Mouse (Mus musculus): ENCODE data around the gene Cldn19. TPM values are rescaled to one million over a fixed set of nuclear protein-coding genes. Genes with fewer than 3 reads are reported as not detected.
A peak's percentile ranks its signal among the peaks of the same experiment; 100 is the strongest.

Gene Cldn19
- 0.12 TPM in 1 of 2 replicates, not detected in the other for polyA plus RNA-seq (2016; fragmentation: Nextera tagmentation; extraction: Ambion mirVana)

- 0 out of 2 replicates have a peak within 1 kb of the TSS, but pooled peaks have one; percentile 54 for H3K27ac ChIP-seq
- no peak within 1 kb of the TSS for H3K4me3 ChIP-seq
- H3K9me3 ChIP-seq, result no peaks in the 10 kb centered on the region
- H3K9ac ChIP-seq, result no peak within 1 kb of the TSS; the same call in none of the 2 replicates
- H3K4me1 ChIP-seq, result peaks cover 10% of the 10 kb centered on the region
- H3K4me2 ChIP-seq (replicated peaks), result no peak within 1 kb of the TSS
- ATAC-seq (ENCODE audit: insufficient number of reproducible peaks, insufficient read depth, low FRiP score, low TSS enrichment), result no peak
- WGBS, result 73% methylated on average over 12 of the region's 12 CpGs
- H3K27me3 ChIP-seq, result no peaks in the 10 kb centered on the region
- H3K36me3 ChIP-seq, result no peaks in the 10 kb centered on the region
Measured at GRCm38 (mm10) chr4:119255351-119255750, at the start of gene Cldn19. Cldn19 (plus strand) TSS chr4:119255414.

GRCm38 (mm10) chr4:119216667-119217066, 38.5 kb upstream of the Cldn19 start:
- H3K27ac ChIP-seq, result no peak overlapping the region
- no peaks in the 10 kb centered on the region for H3K36me3 ChIP-seq
- H3K4me1 ChIP-seq, result peaks cover 7% of the 10 kb centered on the region; the same call in 1 of the 2 replicates
- H3K27me3 ChIP-seq, result no peaks in the 10 kb centered on the region
- H3K9me3 ChIP-seq, result no peaks in the 10 kb centered on the region
- 70% methylated on average over 8 of the region's 8 CpGs for WGBS
- H3K9ac ChIP-seq, result no peak overlapping the region
- no peak overlapping the region for H3K4me3 ChIP-seq
- H3K4me2 ChIP-seq (replicated peaks), result no peak overlapping the region
- ATAC-seq (ENCODE audit: insufficient number of reproducible peaks, insufficient read depth, low FRiP score, low TSS enrichment), result no peak

DNA sequence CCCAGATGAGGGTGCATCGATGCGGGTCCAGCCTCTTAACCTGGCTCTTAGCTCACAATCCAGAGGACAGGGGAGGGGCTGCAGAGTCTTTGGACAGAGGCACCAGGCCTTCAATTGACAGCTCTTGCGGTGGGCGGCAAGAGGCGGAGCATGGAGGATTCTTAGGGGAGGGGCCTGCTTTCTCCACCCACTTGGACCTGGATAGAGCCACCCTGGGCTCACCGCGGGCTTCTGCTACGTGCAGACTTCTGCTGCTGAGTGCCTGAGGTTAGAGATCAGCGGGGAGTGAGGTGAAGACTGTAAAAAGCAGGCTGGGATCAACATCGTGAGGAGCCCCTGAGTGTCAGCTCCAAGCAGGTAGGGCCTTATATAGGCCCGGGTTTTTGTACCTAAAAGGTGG, 37.0 kb upstream of the Cldn19 start, which contains the start of gene Tmem269:
Gene Tmem269, minus strand, starts transcription at position 49 of the 400 bp plus-strand sequence.
- no peak within 1 kb of the TSS for H3K4me2 ChIP-seq (replicated peaks)
- H3K36me3 ChIP-seq, result no peaks in the 10 kb centered on the region
- H3K4me3 ChIP-seq, result no peak within 1 kb of the TSS
- H3K4me1 ChIP-seq, result peaks cover 7% of the 10 kb centered on the region; the same call in 1 of the 2 replicates
- H3K27me3 ChIP-seq, result no peaks in the 10 kb centered on the region
- WGBS, result 13% methylated on average over 11 of the region's 11 CpGs
- H3K9ac ChIP-seq, result no peak within 1 kb of the TSS
- H3K27ac ChIP-seq, result no peak within 1 kb of the TSS
- peak; percentile 32; the same call in 1 of the 2 replicates for ATAC-seq (ENCODE audit: insufficient number of reproducible peaks, insufficient read depth, low FRiP score, low TSS enrichment)
- H3K9me3 ChIP-seq, result no peaks in the 10 kb centered on the region

- H3K36me3 ChIP-seq, result peaks cover 48% of the 10 kb centered on the region
- no peak overlapping the region for H3K4me2 ChIP-seq (replicated peaks)
- H3K4me3 ChIP-seq, result no peak overlapping the region
- ATAC-seq (ENCODE audit: insufficient number of reproducible peaks, insufficient read depth, low FRiP score, low TSS enrichment), result no peak
- no peaks in the 10 kb centered on the region for H3K27me3 ChIP-seq
- no peak overlapping the region for H3K27ac ChIP-seq
- no peak overlapping the region for H3K9ac ChIP-seq
- H3K4me1 ChIP-seq, result no peaks in the 10 kb centered on the region
- 94% methylated on average over 1 of the region's 1 CpGs for WGBS
- H3K9me3 ChIP-seq, result no peaks in the 10 kb centered on the region
Measured at GRCm38 (mm10) chr4:119223696-119224095, 31.5 kb upstream of the Cldn19 start.

DNA sequence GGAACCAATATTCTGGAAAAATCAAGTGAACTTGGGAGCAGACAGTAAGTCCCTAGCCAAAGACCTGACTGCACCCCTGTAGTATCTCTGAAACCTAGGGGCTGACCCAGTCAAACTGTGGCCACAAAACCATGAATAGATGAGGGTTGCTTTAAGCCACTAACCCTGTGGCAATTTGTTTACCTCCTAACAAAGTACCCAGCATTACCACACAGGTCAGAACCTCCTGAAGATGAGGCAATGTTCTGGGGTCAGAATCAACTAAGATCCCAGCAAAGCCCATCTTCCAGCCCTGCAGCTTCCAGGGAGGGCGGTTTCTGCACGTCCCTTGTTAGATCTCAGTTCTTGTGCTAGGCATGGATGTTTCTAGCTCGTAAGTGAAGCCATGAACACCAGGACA, 30.7 kb upstream of the Cldn19 start:
- ATAC-seq (ENCODE audit: insufficient number of reproducible peaks, insufficient read depth, low FRiP score, low TSS enrichment), result no peak
- no peak overlapping the region for H3K27ac ChIP-seq
- H3K27me3 ChIP-seq, result no peaks in the 10 kb centered on the region
- peaks cover 50% of the 10 kb centered on the region for H3K36me3 ChIP-seq
- 95% methylated on average over 3 of the region's 3 CpGs for WGBS
- no peaks in the 10 kb centered on the region for H3K4me1 ChIP-seq
- no peak overlapping the region for H3K9ac ChIP-seq
- H3K4me2 ChIP-seq (replicated peaks), result no peak overlapping the region
- no peaks in the 10 kb centered on the region for H3K9me3 ChIP-seq
- H3K4me3 ChIP-seq, result no peak overlapping the region

GRCm38 (mm10) chr4:119225719-119226118, 29.5 kb upstream of the Cldn19 start:
- no peak overlapping the region for H3K9ac ChIP-seq
- H3K4me3 ChIP-seq, result no peak overlapping the region
- H3K36me3 ChIP-seq, result peaks cover 50% of the 10 kb centered on the region
- H3K27ac ChIP-seq, result no peak overlapping the region
- H3K9me3 ChIP-seq, result no peaks in the 10 kb centered on the region
- ATAC-seq (ENCODE audit: insufficient number of reproducible peaks, insufficient read depth, low FRiP score, low TSS enrichment), result no peak
- H3K4me1 ChIP-seq, result no peaks in the 10 kb centered on the region
- 85% methylated on average over 9 of the region's 9 CpGs for WGBS
- no peaks in the 10 kb centered on the region for H3K27me3 ChIP-seq
- no peak overlapping the region for H3K4me2 ChIP-seq (replicated peaks)

GRCm38 (mm10) chr4:119226751-119227150, 28.5 kb upstream of the Cldn19 start:
- Histone ChIP-seq H3K36me3 (peaks cover 50% of the 10 kb centered on the region), H3K4me1 (peaks cover 6% of the 10 kb centered on the region; the same call in 1 of the 2 replicates), H3K4me3 (no peak overlapping the region), H3K9me3 (no peaks in the 10 kb centered on the region), H3K27me3 (no peaks in the 10 kb centered on the region), H3K9ac (no peak overlapping the region), H3K27ac (no peak overlapping the region), H3K4me2 (replicated peaks) (no peak overlapping the region)
- 95% methylated on average over 11 of the region's 11 CpGs for WGBS
- ATAC-seq (ENCODE audit: insufficient number of reproducible peaks, insufficient read depth, low FRiP score, low TSS enrichment), result no peak

DNA sequence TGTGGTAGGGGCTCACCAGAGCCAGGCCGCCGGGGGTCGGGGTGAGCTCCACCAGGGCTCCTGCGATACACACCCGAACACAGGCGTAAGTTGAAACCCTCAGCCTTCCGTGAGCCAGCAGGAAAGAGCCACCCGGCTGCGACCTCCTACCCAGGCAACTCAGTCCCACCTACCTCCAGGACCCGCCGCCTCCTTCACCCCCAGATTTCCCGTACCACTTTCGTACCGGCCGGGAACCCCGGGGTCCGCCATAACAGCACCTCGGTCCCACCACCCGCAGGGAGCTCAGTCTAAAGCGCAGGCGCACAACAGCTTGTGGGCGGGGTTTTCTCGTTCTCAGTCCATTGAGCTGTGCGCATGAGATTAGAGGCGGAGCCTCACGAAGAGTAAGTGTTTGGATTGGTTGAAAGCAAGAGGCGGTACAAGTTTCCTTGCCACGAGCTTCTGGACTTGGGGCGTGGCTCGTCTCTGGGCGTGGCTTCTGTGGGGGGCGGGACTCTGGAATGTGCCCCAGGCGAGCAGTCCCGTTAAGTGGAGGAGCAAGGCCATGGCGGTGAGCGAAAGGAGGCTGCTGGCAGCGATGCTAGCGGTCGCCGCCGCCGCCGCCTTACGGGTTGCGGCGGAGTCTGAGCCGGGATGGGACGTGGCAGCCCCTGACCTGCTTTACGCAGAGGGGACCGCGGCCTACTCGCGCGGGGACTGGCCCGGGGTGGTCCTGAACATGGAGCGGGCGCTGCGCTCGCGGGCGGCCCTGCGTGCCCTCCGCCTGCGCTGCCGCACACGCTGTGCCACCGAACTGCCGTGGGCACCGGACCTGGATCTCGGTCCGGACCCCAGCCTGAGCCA, 22.6 kb upstream of the Cldn19 start, which contains the start of the genes AU022252 and P3h1:
Gene AU022252, minus strand, starts transcription at position 303 of the 846 bp plus-strand sequence.
Gene P3h1, plus strand, starts transcription at position 506 of the 846 bp plus-strand sequence.
- peak within 1 kb of the TSS; percentile 71 for H3K27ac ChIP-seq
- peak within 1 kb of the TSS; percentile 75 for H3K4me3 ChIP-seq
- WGBS, result under 1% methylated on average over 66 of the region's 71 CpGs

DNA sequence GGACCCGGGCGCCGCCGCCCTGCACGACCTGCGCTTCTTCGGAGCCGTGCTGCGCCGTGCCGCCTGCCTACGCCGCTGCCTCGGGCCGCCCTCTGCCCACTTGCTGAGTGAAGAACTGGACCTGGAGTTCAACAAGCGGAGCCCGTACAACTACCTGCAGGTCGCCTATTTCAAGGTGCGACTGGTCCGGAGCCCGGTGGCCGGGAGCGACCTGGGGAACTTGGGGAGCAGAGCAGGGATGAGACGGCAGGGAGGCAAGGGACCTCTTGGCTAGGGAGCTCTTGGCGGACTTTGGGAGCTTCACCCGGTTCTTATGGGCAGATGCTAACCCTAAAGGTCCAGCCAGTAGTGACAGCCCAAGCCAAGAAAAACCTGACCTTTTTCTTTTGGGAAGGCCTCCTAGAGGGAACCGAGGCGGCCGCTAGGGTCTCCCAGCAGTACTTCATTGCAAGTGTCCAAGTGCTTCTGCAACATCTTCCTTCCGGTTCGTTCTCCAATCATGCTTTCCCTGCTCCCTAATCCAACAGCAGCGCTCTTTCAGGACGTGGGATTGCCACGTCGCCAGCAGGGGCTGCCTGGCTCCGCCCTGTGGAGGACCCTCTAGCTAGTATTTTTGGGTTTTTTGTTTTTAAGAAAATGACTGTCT, 21.8 kb upstream of the Cldn19 start:
- H3K9me3 ChIP-seq, result no peaks in the 10 kb centered on the region
- peak overlapping the region; percentile 71 for H3K4me2 ChIP-seq (replicated peaks)
- no peaks in the 10 kb centered on the region for H3K27me3 ChIP-seq
- WGBS, result under 1% methylated on average over 36 of the region's 36 CpGs
- H3K27ac ChIP-seq, result peak overlapping the region; percentile 71
- peak; percentile 29 for ATAC-seq (ENCODE audit: insufficient number of reproducible peaks, insufficient read depth, low FRiP score, low TSS enrichment)
- H3K36me3 ChIP-seq, result peaks cover 5% of the 10 kb centered on the region
- H3K9ac ChIP-seq, result peak overlapping the region; percentile 83
- peak overlapping the region; percentile 75 for H3K4me3 ChIP-seq
- H3K4me1 ChIP-seq, result peaks cover 7% of the 10 kb centered on the region; the same call in 1 of the 2 replicates

More for the DNA sequence above, 22.6 kb upstream of the Cldn19 start, which contains the start of the genes AU022252 and P3h1:
- peak; percentile 86 for ATAC-seq (ENCODE audit: insufficient number of reproducible peaks, insufficient read depth, low FRiP score, low TSS enrichment)
- no peaks in the 10 kb centered on the region for H3K27me3 ChIP-seq
- peaks cover 7% of the 10 kb centered on the region; the same call in 1 of the 2 replicates for H3K4me1 ChIP-seq
- H3K9me3 ChIP-seq, result no peaks in the 10 kb centered on the region
- peak within 1 kb of the TSS; percentile 86 for H3K9ac ChIP-seq
- peaks cover 12% of the 10 kb centered on the region for H3K36me3 ChIP-seq
- H3K4me2 ChIP-seq (replicated peaks), result peak within 1 kb of the TSS; percentile 71

GRCm38 (mm10) chr4:119234348-119234747, 20.9 kb upstream of the Cldn19 start:
- WGBS, result 80% methylated on average over 3 of the region's 3 CpGs
- H3K27me3 ChIP-seq, result no peaks in the 10 kb centered on the region
- no peaks in the 10 kb centered on the region; the same call in 1 of the 2 replicates for H3K36me3 ChIP-seq
- H3K9me3 ChIP-seq, result no peaks in the 10 kb centered on the region
- H3K4me3 ChIP-seq, result peak overlapping the region; percentile 75
- peaks cover 7% of the 10 kb centered on the region; the same call in 1 of the 2 replicates for H3K4me1 ChIP-seq
- H3K9ac ChIP-seq, result no peak overlapping the region
- peak overlapping the region; percentile 71 for H3K4me2 ChIP-seq (replicated peaks)
- ATAC-seq (ENCODE audit: insufficient number of reproducible peaks, insufficient read depth, low FRiP score, low TSS enrichment), result no peak
- H3K27ac ChIP-seq, result no peak overlapping the region

DNA sequence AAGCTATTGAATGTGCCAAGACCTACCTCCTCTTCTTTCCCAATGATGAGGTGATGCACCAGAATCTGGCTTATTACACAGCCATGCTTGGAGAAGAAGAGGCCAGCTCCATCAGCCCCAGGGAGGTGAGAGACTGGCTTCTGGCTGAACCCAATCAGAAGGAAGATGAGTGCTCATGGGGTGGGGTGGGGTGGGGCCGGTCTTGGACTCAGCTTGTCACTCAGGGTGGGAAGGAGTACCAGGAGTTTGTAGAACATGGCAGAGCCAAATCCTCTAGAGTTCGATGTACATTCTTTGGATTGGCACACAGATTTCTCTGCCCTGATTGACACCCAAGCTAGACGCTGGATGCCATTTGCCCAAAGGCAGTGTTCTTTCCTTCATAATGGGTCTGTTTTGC, 16.6 kb upstream of the Cldn19 start:
- 69% methylated on average over 3 of the region's 3 CpGs for WGBS
- Histone ChIP-seq H3K9ac (no peak overlapping the region), H3K4me2 (replicated peaks) (no peak overlapping the region), H3K36me3 (peaks cover 31% of the 10 kb centered on the region), H3K4me1 (no peaks in the 10 kb centered on the region), H3K27me3 (no peaks in the 10 kb centered on the region), H3K27ac (no peak overlapping the region; the same call in 1 of the 2 replicates), H3K4me3 (no peak overlapping the region), H3K9me3 (no peaks in the 10 kb centered on the region)
- ATAC-seq (ENCODE audit: insufficient number of reproducible peaks, insufficient read depth, low FRiP score, low TSS enrichment), result no peak
